Mouse (Mus musculus) bone marrow macrophage, adult 2 months (primary cell): ENCODE results near the gene Exoc8.

Source experiments
- CTCF ChIP-seq: IDR thresholded peaks from 2 replicates; pipeline ENCODE4 v1.5.1; 2012; ENCODE audit warnings: low read depth, mild to moderate bottlenecking, low read length, moderate library complexity
- POLR2A ChIP-seq: IDR thresholded peaks from 2 replicates; pipeline ENCODE4 v1.6.1; 2012; ENCODE audit warnings: mild to moderate bottlenecking, low read depth, low read length, borderline replicate concordance

GRCm38 (mm10) chr8:124860188-124860587, 37.3 kb downstream of the Exoc8 start:
- no peak for TF ChIP-seq POLR2A
- TF ChIP-seq CTCF: no peak
